Mouse (Mus musculus) spleen, postnatal 4 days (tissue): ENCODE measurements around the gene Mup6.
A peak's percentile ranks its signal among the peaks of the same experiment; 100 is the strongest.
"Not testable (repeated sequence)": the region's sequence is repeated elsewhere in the genome, so short reads cannot be mapped to it uniquely, and the experiment has no call there.

Experiments used
- DNase-seq, 2 experiments: peaks; one replicate each; pipeline ENCODE4 v3.0.0; 2022; ENCODE audit warnings: low spot score in 2 of 2

The Mup6 gene

GRCm38 (mm10) chr4:59963405-59964344, at the start of gene Mup6:
Mup6 (plus strand) TSS chr4:59964294.
- no peak for DNase-seq

GRCm38 (mm10) chr4:59914608-59915403, 49.3 kb upstream of the Mup6 start, which contains the start of gene Slc46a2:
Slc46a2 (minus strand) TSS chr4:59915056.
- DNase-seq = no peak

GRCm38 (mm10) chr4:59917966-59918365, 46.1 kb upstream of the Mup6 start:
- DNase-seq = no peak

GRCm38 (mm10) chr4:59925082-59925481, 39.0 kb upstream of the Mup6 start:
- no peak for DNase-seq

- no peak for DNase-seq
Measured at GRCm38 (mm10) chr4:59927666-59928065, 36.4 kb upstream of the Mup6 start.

GRCm38 (mm10) chr4:59928347-59928746, 35.7 kb upstream of the Mup6 start:
- DNase-seq = peak; percentile 66 to 80

- DNase-seq = peak in 1 of 2 experiments; percentile 50
Measured at GRCm38 (mm10) chr4:59932505-59933281, 31.4 kb upstream of the Mup6 start.

- DNase-seq = no peak
Measured at GRCm38 (mm10) chr4:59937543-59937942, 26.6 kb upstream of the Mup6 start.

- DNase-seq = no peak
Measured at GRCm38 (mm10) chr4:59960610-59961009, 3.5 kb upstream of the Mup6 start, which contains the start of gene Mup4. Mup4 (minus strand) TSS chr4:59960710.

GRCm38 (mm10) chr4:59997894-59998293, 33.8 kb downstream of the Mup6 start:
- not testable (repeated sequence) for DNase-seq

GRCm38 (mm10) chr4:60020141-60020540, 56.0 kb downstream of the Mup6 start:
- DNase-seq = not testable (repeated sequence)

GRCm38 (mm10) chr4:60029334-60030111, 65.4 kb downstream of the Mup6 start:
- not testable (repeated sequence) for DNase-seq
